Mouse (Mus musculus): ENCODE data around the gene Speer4c. TPM values are rescaled to one million over a fixed set of nuclear protein-coding genes. Genes with fewer than 3 reads are reported as not detected.
A peak's percentile ranks its signal among the peaks of the same experiment; 100 is the strongest.
"Not testable (repeated sequence)": the region's sequence is repeated elsewhere in the genome, so short reads cannot be mapped to it uniquely, and the experiment has no call there.

The Speer4c gene
- not detected in 2 replicates for polyA plus RNA-seq (2016; fragmentation: Nextera tagmentation; extraction: Ambion mirVana)

GRCm38 (mm10) chr5:15714171-15714570 lies at the start of gene Speer4c:
TSS of gene Speer4c (minus strand) at chr5:15714271.
- H3K36me3 ChIP-seq; ATAC-seq (ENCODE audit: insufficient number of reproducible peaks, insufficient read depth, low FRiP score, low TSS enrichment); H3K9ac ChIP-seq; H3K4me2 ChIP-seq (replicated peaks); H3K4me1 ChIP-seq; H3K27ac ChIP-seq; H3K9me3 ChIP-seq; H3K4me3 ChIP-seq; H3K27me3 ChIP-seq: not testable (repeated sequence)

GRCm38 (mm10) chr5:15747478-15748255 lies 33.6 kb upstream of the Speer4c start:
- Histone ChIP-seq H3K9me3 (no peaks in the 10 kb centered on the region), H3K4me2 (replicated peaks) (no peak overlapping the region), H3K36me3 (no peaks in the 10 kb centered on the region), H3K27me3 (no peaks in the 10 kb centered on the region), H3K27ac (peak overlapping the region; percentile 73; the same call in 1 of the 2 replicates), H3K4me3 (no peak overlapping the region), H3K9ac (no peak overlapping the region), H3K4me1 (peaks cover 4% of the 10 kb centered on the region; the same call in 1 of the 2 replicates)
- peak; percentile 82; the same call in 1 of the 2 replicates for ATAC-seq (ENCODE audit: insufficient number of reproducible peaks, insufficient read depth, low FRiP score, low TSS enrichment)
- 35% methylated on average over 4 of the region's 4 CpGs for WGBS

- Histone ChIP-seq H3K9me3 (no peaks in the 10 kb centered on the region), H3K27ac (no peak overlapping the region), H3K4me1 (no peaks in the 10 kb centered on the region), H3K4me3 (no peak overlapping the region), H3K27me3 (no peaks in the 10 kb centered on the region), H3K4me2 (replicated peaks) (no peak overlapping the region), H3K9ac (no peak overlapping the region), H3K36me3 (no peaks in the 10 kb centered on the region)
- no peak for ATAC-seq (ENCODE audit: insufficient number of reproducible peaks, insufficient read depth, low FRiP score, low TSS enrichment)
- WGBS, result 87% methylated on average over 3 of the region's 3 CpGs
Measured at GRCm38 (mm10) chr5:15734097-15734867, 20.2 kb upstream of the Speer4c start.

GRCm38 (mm10) chr5:15702891-15703290 lies 11.2 kb downstream of the Speer4c start:
- H3K4me2 ChIP-seq (replicated peaks); H3K36me3 ChIP-seq; H3K4me3 ChIP-seq; H3K27ac ChIP-seq; H3K4me1 ChIP-seq; H3K9me3 ChIP-seq; H3K27me3 ChIP-seq; H3K9ac ChIP-seq; ATAC-seq (ENCODE audit: insufficient number of reproducible peaks, insufficient read depth, low FRiP score, low TSS enrichment): not testable (repeated sequence)
- 23% methylated on average over 5 of the region's 5 CpGs for WGBS

- not testable (repeated sequence) for H3K4me1 ChIP-seq; H3K9ac ChIP-seq; H3K36me3 ChIP-seq; H3K4me3 ChIP-seq; H3K27me3 ChIP-seq; H3K27ac ChIP-seq; H3K4me2 ChIP-seq (replicated peaks); H3K9me3 ChIP-seq; ATAC-seq (ENCODE audit: insufficient number of reproducible peaks, insufficient read depth, low FRiP score, low TSS enrichment)
- WGBS, result 42% methylated on average over 2 of the region's 2 CpGs
Measured at GRCm38 (mm10) chr5:15697719-15698118, 16.4 kb downstream of the Speer4c start.

- not testable (repeated sequence) for H3K4me3 ChIP-seq; H3K27me3 ChIP-seq; H3K9me3 ChIP-seq; H3K36me3 ChIP-seq; H3K9ac ChIP-seq; ATAC-seq (ENCODE audit: insufficient number of reproducible peaks, insufficient read depth, low FRiP score, low TSS enrichment); H3K4me1 ChIP-seq; H3K27ac ChIP-seq; H3K4me2 ChIP-seq (replicated peaks)
- 77% methylated on average over 4 of the region's 4 CpGs for WGBS
Measured at GRCm38 (mm10) chr5:15691849-15692248, 22.2 kb downstream of the Speer4c start.

GRCm38 (mm10) chr5:15690822-15691221 lies 23.2 kb downstream of the Speer4c start:
- ATAC-seq (ENCODE audit: insufficient number of reproducible peaks, insufficient read depth, low FRiP score, low TSS enrichment); H3K36me3 ChIP-seq; H3K4me2 ChIP-seq (replicated peaks); H3K9ac ChIP-seq; H3K27ac ChIP-seq; H3K4me3 ChIP-seq; H3K4me1 ChIP-seq; H3K27me3 ChIP-seq: not testable (repeated sequence)
- WGBS, result 69% methylated on average over 4 of the region's 4 CpGs
- H3K9me3 ChIP-seq, result peaks cover 12% of the 10 kb centered on the region; the same call in 1 of the 2 replicates

GRCm38 (mm10) chr5:15689659-15690213 lies 24.3 kb downstream of the Speer4c start:
- peak; percentile 88 for ATAC-seq (ENCODE audit: insufficient number of reproducible peaks, insufficient read depth, low FRiP score, low TSS enrichment)
- not testable (repeated sequence) for H3K9ac ChIP-seq; H3K36me3 ChIP-seq; H3K27me3 ChIP-seq; H3K4me1 ChIP-seq; H3K4me2 ChIP-seq (replicated peaks); H3K27ac ChIP-seq; H3K4me3 ChIP-seq
- peaks cover 12% of the 10 kb centered on the region; the same call in 1 of the 2 replicates for H3K9me3 ChIP-seq
- WGBS, result 71% methylated on average over 6 of the region's 6 CpGs

GRCm38 (mm10) chr5:15688874-15689658 lies 25.0 kb downstream of the Speer4c start:
- not testable (repeated sequence) for H3K27ac ChIP-seq; H3K4me2 ChIP-seq (replicated peaks); H3K9ac ChIP-seq; H3K4me3 ChIP-seq; H3K36me3 ChIP-seq; H3K4me1 ChIP-seq; H3K27me3 ChIP-seq
- peaks cover 12% of the 10 kb centered on the region; the same call in 1 of the 2 replicates for H3K9me3 ChIP-seq
- peak; percentile 82 for ATAC-seq (ENCODE audit: insufficient number of reproducible peaks, insufficient read depth, low FRiP score, low TSS enrichment)
- 71% methylated on average over 4 of the region's 4 CpGs for WGBS

GRCm38 (mm10) chr5:15681301-15682035 lies 32.6 kb downstream of the Speer4c start:
- H3K4me1 ChIP-seq; H3K9ac ChIP-seq; H3K4me2 ChIP-seq (replicated peaks); H3K4me3 ChIP-seq; H3K27me3 ChIP-seq; H3K36me3 ChIP-seq; H3K27ac ChIP-seq: not testable (repeated sequence)
- ATAC-seq (ENCODE audit: insufficient number of reproducible peaks, insufficient read depth, low FRiP score, low TSS enrichment), result peak; percentile 75; the same call in 1 of the 2 replicates
- WGBS, result 81% methylated on average over 8 of the region's 10 CpGs
- peaks cover 11% of the 10 kb centered on the region for H3K9me3 ChIP-seq
